Mouse (Mus musculus) limb, embryonic 14.5 days (tissue): ENCODE data around the gene Plekhj1. TPM values are rescaled to one million over a fixed set of nuclear protein-coding genes. Genes with fewer than 3 reads are reported as not detected.

Experiments
- ATAC-seq: fragments of 200-750 bp; cut with Nextera tagmentation; 2 replicates; pipeline ENCODE4 v1.8.0; 2017; ENCODE audit warnings: low read depth, moderate number of reproducible peaks, moderate TSS enrichment; ENCODE audit not compliant: low FRiP score
- DNase-seq: peaks from one replicate; pipeline ENCODE4 v3.0.0-alpha.2; 2015; ENCODE audit warnings: low spot score
- H3K27ac ChIP-seq: fragments of 300-500 bp; sonication (generic); replicated peaks from 2 replicates; pipeline ENCODE4 v1.5.1; 2014; ENCODE audit warnings: low read depth, mild to moderate bottlenecking, low read length, moderate library complexity, mixed read lengths
- H3K27me3 ChIP-seq: fragments of 300-500 bp; sonication (generic); 2 replicates; pipeline ENCODE4 v1.6.1; 2014; ENCODE audit warnings: low read length, mixed read lengths; ENCODE audit not compliant: control insufficient read depth, insufficient read depth
- H3K36me3 ChIP-seq: fragments of 300-500 bp; sonication (generic); 2 replicates; pipeline ENCODE4 v1.6.1; 2014; ENCODE audit warnings: mild to moderate bottlenecking, low read length, moderate library complexity, mixed read lengths; ENCODE audit not compliant: control insufficient read depth, insufficient read depth
- H3K4me1 ChIP-seq: fragments of 300-500 bp; sonication (generic); 2 replicates; pipeline ENCODE4 v1.6.1; 2014; ENCODE audit warnings: antibody characterized with exemption, low read length, mixed read lengths; ENCODE audit not compliant: control insufficient read depth, insufficient read depth
- H3K4me2 ChIP-seq: fragments of 300-500 bp; sonication (generic); replicated peaks from 2 replicates; pipeline ENCODE4 v1.6.1; 2014; ENCODE audit warnings: low read depth, mild to moderate bottlenecking, low read length, moderate library complexity; ENCODE audit not compliant: severe bottlenecking
- H3K4me3 ChIP-seq: fragments of 300-500 bp; sonication (generic); replicated peaks from 2 replicates; pipeline ENCODE4 v1.5.1; 2014; ENCODE audit warnings: low read length
- H3K9ac ChIP-seq: fragments of 300-500 bp; sonication (generic); 2 replicates; pipeline ENCODE4 v1.6.1; 2014; ENCODE audit warnings: mild to moderate bottlenecking, low read depth, low read length, moderate library complexity; ENCODE audit not compliant: severe bottlenecking
- H3K9me3 ChIP-seq: fragments of 300-500 bp; sonication (generic); 2 replicates; pipeline ENCODE4 v1.6.1; 2016; ENCODE audit warnings: low read length; ENCODE audit not compliant: control insufficient read depth
- POLR2A ChIP-seq: fragments of 200-500 bp; IDR thresholded peaks from 2 replicates; pipeline ENCODE4 v1.8.0; 2012; ENCODE audit warnings: inconsistent platforms, mild to moderate bottlenecking, moderate library complexity, borderline replicate concordance; ENCODE audit not compliant: insufficient read depth, insufficient read length; ENCODE audit errors: extremely low read depth
- WGBS: fragments of 180-500 bp; shearing (Covaris S2); extraction: QIAGEN DNeasy Blood & Tissue Kit; methylation state at CpG from one replicate; pipeline ENCODE4 v1.1.7; 2014; 5-methylcytosine and 5-hydroxymethylcytosine counted together
- polyA plus RNA-seq, 2 experiments: library from polyadenylated mRNA; depleted of rRNA in 1 of 2; stranded (reverse) in 1 of 2; unstranded in 1 of 2; fragments of >200 nt; fragmentation: Nextera tagmentation in 1 of 2; extraction: Ambion mirVana in 1 of 2; gene quantifications; 2 replicates each; pipeline versions ENCODE4 v1.2.1 to v1.2.3; 2012 to 2014

Gene Plekhj1
- polyA plus RNA-seq, 2 experiments, result 109 to 119 TPM

- Histone ChIP-seq H3K4me2 (no peak overlapping the region), H3K36me3 (peaks cover 87% of the 10 kb centered on the region), H3K9me3 (no peaks in the 10 kb centered on the region), H3K27me3 (no peaks in the 10 kb centered on the region), H3K9ac (no peak overlapping the region), H3K4me3 (no peak overlapping the region), H3K4me1 (no peaks in the 10 kb centered on the region), H3K27ac (no peak overlapping the region)
- WGBS, result 87% methylated on average over 6 of the region's 6 CpGs
- TF ChIP-seq POLR2A, result no peak
- ATAC-seq, result no peak
- no peak for DNase-seq
Measured at GRCm38 (mm10) chr10:80768365-80768764, 30.1 kb downstream of the Plekhj1 start.

DNA sequence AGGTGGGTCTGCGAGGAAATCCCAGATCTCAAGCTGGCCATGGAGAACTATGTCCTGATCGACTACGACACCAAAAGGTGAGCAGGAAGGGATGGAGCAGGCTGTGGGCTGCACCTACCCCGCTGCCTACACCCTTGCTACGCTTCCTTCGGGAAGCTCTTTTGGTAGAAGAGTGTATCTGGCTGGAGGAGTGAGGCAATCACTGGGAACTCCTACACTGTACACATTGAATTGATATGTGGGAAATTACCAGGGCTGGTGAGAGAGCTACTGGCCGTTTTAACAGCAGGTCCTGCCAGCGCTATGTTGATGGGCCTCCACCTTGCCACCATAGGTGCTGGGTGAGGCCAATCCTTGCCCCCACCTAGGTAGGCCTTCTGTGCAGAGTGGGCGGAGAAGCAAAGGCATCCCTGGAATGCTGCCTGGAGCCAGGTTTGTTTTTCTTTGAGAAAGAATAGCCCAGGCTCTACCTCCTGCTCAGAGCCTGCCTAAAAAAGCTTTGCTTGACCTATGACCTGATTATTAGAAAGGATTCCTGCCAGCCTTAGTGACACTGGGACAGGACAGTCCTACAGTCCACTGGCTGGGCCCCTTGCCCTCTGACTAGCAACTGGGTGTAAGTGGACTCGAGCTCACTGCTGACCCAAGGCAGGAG lies 32.1 kb downstream of the Plekhj1 start:
- no peak overlapping the region for H3K4me2 ChIP-seq
- DNase-seq (no peak), ATAC-seq (no peak; the same call in 1 of the 2 replicates)
- H3K9me3 ChIP-seq, result no peaks in the 10 kb centered on the region
- no peak overlapping the region for H3K27ac ChIP-seq
- H3K27me3 ChIP-seq, result no peaks in the 10 kb centered on the region
- peaks cover 66% of the 10 kb centered on the region for H3K36me3 ChIP-seq
- H3K9ac ChIP-seq, result peak overlapping the region; percentile 16; the same call in 1 of the 2 replicates
- no peaks in the 10 kb centered on the region for H3K4me1 ChIP-seq
- H3K4me3 ChIP-seq, result no peak overlapping the region
- 79% methylated on average over 10 of the region's 10 CpGs for WGBS
- no peak for TF ChIP-seq POLR2A

- H3K4me2 ChIP-seq, result no peak overlapping the region
- DNase-seq (no peak), ATAC-seq (no peak)
- no peak overlapping the region for H3K27ac ChIP-seq
- H3K27me3 ChIP-seq, result no peaks in the 10 kb centered on the region
- peaks cover 60% of the 10 kb centered on the region for H3K36me3 ChIP-seq
- TF ChIP-seq POLR2A, result no peak
- no peaks in the 10 kb centered on the region for H3K9me3 ChIP-seq
- H3K4me3 ChIP-seq, result no peak overlapping the region
- WGBS, result 87% methylated on average over 2 of the region's 2 CpGs
- no peak overlapping the region for H3K9ac ChIP-seq
- H3K4me1 ChIP-seq, result no peaks in the 10 kb centered on the region
Measured at GRCm38 (mm10) chr10:80765746-80766145, 32.7 kb downstream of the Plekhj1 start.

DNA sequence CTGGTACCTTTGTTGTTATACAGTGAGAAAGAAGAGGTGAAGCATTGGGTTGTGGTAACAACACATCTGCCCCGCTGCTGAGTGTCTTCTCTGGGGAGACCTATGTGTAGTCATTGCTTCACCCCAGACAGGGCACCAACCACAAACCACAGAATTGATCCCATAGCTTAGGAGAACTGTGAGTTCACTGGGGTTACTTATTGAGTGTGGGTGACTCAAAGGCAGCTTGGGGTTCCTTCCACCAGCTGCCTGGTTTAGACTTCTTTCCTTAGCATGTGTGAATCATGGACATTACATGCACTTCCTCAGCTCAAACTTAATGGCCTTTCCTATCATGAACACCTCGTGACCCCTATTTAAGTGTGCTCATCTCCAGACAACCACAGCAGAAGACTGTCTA lies 34.9 kb downstream of the Plekhj1 start:
- H3K9me3 ChIP-seq, result no peaks in the 10 kb centered on the region
- TF ChIP-seq POLR2A, result no peak
- H3K4me3 ChIP-seq, result no peak overlapping the region
- no peak overlapping the region for H3K27ac ChIP-seq
- H3K36me3 ChIP-seq, result peaks cover 41% of the 10 kb centered on the region
- H3K9ac ChIP-seq, result no peak overlapping the region
- DNase-seq, result no peak
- no peaks in the 10 kb centered on the region for H3K4me1 ChIP-seq
- ATAC-seq, result no peak
- no peaks in the 10 kb centered on the region for H3K27me3 ChIP-seq
- H3K4me2 ChIP-seq, result no peak overlapping the region
- 94% methylated on average over 2 of the region's 2 CpGs for WGBS

DNA sequence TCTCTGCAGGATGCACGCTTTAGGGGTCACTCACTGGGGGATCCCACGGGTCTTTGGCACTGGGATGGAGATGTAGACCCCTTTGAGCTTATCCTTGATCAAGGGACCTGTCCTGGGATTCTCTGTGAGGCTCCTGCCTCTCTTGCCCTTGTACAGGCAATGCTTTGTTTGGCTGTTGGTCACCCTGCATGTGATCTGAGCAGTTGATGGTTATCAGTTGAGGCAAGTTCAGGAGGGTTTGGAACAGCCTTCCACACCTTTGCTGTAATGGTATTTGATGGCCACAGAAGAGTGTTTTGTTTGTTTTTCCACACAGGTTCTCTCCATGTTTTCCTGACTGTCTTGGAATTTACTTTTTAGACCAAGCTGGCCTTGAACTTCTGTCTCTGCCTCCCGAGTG lies 36.6 kb downstream of the Plekhj1 start:
- no peak overlapping the region for H3K9ac ChIP-seq
- WGBS, result 81% methylated on average over 3 of the region's 3 CpGs
- no peak overlapping the region for H3K4me2 ChIP-seq
- ATAC-seq (no peak), DNase-seq (no peak)
- H3K36me3 ChIP-seq, result peaks cover 27% of the 10 kb centered on the region
- no peaks in the 10 kb centered on the region for H3K9me3 ChIP-seq
- TF ChIP-seq POLR2A, result no peak
- H3K4me3 ChIP-seq, result no peak overlapping the region
- no peaks in the 10 kb centered on the region for H3K27me3 ChIP-seq
- no peak overlapping the region for H3K27ac ChIP-seq
- H3K4me1 ChIP-seq, result peaks cover 13% of the 10 kb centered on the region
